Mouse (Mus musculus): Measurements from ENCODE around the gene Pdzd7.

Gene Pdzd7

DNA sequence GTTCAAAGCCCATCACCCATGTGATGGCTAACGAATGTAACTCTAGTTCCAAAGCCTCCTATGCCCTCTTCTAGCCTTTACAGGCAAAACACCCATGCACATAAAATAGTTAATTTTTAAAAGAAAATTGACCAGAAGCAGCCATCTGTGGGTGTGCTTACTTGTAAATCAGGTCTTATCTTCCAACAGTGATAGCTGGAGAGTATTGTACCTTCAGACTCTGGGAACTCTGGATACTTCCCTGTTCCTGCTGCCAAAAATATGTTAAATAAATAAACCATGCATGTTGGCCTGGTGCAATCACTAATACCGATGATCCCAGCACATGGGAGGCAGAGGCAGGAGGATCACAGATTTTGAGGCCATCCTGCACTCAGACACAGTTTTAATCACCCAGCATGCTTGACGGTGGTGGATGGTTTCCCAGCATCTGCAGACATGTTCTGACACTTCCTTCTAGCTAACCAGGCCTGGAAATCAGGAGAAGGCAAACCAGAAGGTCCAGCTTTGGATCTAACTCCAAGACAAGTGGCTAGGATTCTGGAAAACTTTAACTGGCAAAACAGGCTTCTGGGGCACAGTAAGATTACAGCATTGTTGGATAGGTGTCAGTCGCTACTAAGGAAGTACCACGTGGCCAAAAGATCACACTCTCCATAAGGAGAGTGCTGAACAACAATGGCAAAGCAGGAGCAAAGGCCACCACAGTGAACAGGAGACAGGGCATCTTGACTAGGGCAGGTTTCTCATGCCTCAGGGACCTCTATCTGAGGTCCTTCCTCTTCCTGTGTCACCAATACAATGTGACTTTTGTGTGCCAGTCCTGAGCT, 60.1 kb downstream of the Pdzd7 start:
- no peak for DNase-seq (ENCODE audit: low read depth, low spot score)

DNA sequence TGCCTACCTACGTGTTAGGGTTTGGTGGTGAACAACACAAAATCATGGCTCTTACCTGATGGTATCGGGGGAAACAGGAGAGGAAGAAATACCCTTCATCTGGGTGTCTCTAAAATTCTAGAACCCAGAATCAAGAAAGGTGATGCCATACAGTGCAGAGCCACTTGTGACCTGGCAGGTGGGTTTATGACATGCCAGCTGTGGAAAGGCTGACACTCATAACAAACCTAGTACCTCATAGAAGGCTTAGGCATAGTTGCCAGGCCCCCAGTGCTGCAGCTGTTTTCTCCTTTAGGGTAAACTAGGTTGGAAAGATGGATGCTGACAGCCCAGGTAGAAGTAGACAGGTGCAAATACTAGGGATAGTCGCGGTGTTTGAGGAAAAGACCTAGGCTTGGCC, 61.1 kb downstream of the Pdzd7 start:
- no peak for DNase-seq (ENCODE audit: low read depth, low spot score)

- DNase-seq (ENCODE audit: low read depth, low spot score), result no peak
Observed at GRCm38 (mm10) chr19:44983366-44983765, 62.2 kb downstream of the Pdzd7 start.

GRCm38 (mm10) chr19:44982477-44983115, 62.9 kb downstream of the Pdzd7 start:
- DNase-seq (ENCODE audit: low read depth, low spot score), result no peak

- no peak for DNase-seq (ENCODE audit: low read depth, low spot score)
Observed at GRCm38 (mm10) chr19:44980787-44981186, 64.7 kb downstream of the Pdzd7 start.

GRCm38 (mm10) chr19:44977148-44977547, 68.4 kb downstream of the Pdzd7 start:
- DNase-seq (ENCODE audit: low read depth, low spot score), result no peak
